Mouse (Mus musculus): ENCODE data around the gene Tmprss6.

- TF ChIP-seq CTCF (IDR thresholded peaks at IDR 0.05; ENCODE audit: borderline replicate concordance, insufficient read depth, low read length) (no peak), POLR2A (IDR thresholded peaks at IDR 0.05; ENCODE audit: low read depth, low read length) (no peak)
Observed at GRCm38 (mm10) chr15:78479470-78479869, 11.0 kb upstream of the Tmprss6 start.
